Mouse (Mus musculus): ENCODE data around the gene Bach2. TPM values are rescaled to one million over a fixed set of nuclear protein-coding genes. Genes with fewer than 3 reads are reported as not detected.

Gene Bach2
- polyA plus RNA-seq, 1 experiment, result 2.3 TPM

- DNase-seq (ENCODE audit: low spot score), result no peak
Observed at GRCm38 (mm10) chr4:32486654-32487398, 248.2 kb downstream of the Bach2 start.

- no peak for DNase-seq (ENCODE audit: low spot score)
Observed at GRCm38 (mm10) chr4:32489186-32489585, 250.6 kb downstream of the Bach2 start.

- DNase-seq (ENCODE audit: low spot score), result no peak
Observed at GRCm38 (mm10) chr4:32491176-32491575, 252.6 kb downstream of the Bach2 start.

GRCm38 (mm10) chr4:32492834-32493233 is 254.2 kb downstream of the Bach2 start:
- DNase-seq (ENCODE audit: low spot score), result no peak

- DNase-seq (ENCODE audit: low spot score), result no peak
Observed at GRCm38 (mm10) chr4:32501780-32502179, 263.2 kb downstream of the Bach2 start.

- no peak for DNase-seq (ENCODE audit: low spot score)
Observed at GRCm38 (mm10) chr4:32502181-32502580, 263.6 kb downstream of the Bach2 start.

- no peak for DNase-seq (ENCODE audit: low spot score)
Observed at GRCm38 (mm10) chr4:32504236-32504635, 265.6 kb downstream of the Bach2 start.

- DNase-seq (ENCODE audit: low spot score), result no peak
Observed at GRCm38 (mm10) chr4:32506306-32506808, 267.8 kb downstream of the Bach2 start.

GRCm38 (mm10) chr4:32507041-32507440 is 268.4 kb downstream of the Bach2 start:
- no peak for DNase-seq (ENCODE audit: low spot score)

GRCm38 (mm10) chr4:32508572-32508971 is 270.0 kb downstream of the Bach2 start:
- DNase-seq (ENCODE audit: low spot score), result no peak

- DNase-seq (ENCODE audit: low spot score), result no peak
Observed at GRCm38 (mm10) chr4:32508996-32509395, 270.4 kb downstream of the Bach2 start.

- DNase-seq (ENCODE audit: low spot score), result no peak
Observed at GRCm38 (mm10) chr4:32509832-32510612, 271.4 kb downstream of the Bach2 start.

- DNase-seq (ENCODE audit: low spot score), result no peak
Observed at GRCm38 (mm10) chr4:32510940-32511339, 272.3 kb downstream of the Bach2 start.

- no peak for DNase-seq (ENCODE audit: low spot score)
Observed at GRCm38 (mm10) chr4:32516126-32516525, 277.5 kb downstream of the Bach2 start.

GRCm38 (mm10) chr4:32518842-32519578 is 280.4 kb downstream of the Bach2 start:
- no peak for DNase-seq (ENCODE audit: low spot score)

- DNase-seq (ENCODE audit: low spot score), result no peak
Observed at GRCm38 (mm10) chr4:32520628-32521360, 282.2 kb downstream of the Bach2 start.

GRCm38 (mm10) chr4:32521361-32521740 is 282.7 kb downstream of the Bach2 start:
- no peak for DNase-seq (ENCODE audit: low spot score)

GRCm38 (mm10) chr4:32522013-32522412 is 283.4 kb downstream of the Bach2 start:
- no peak for DNase-seq (ENCODE audit: low spot score)

- no peak for DNase-seq (ENCODE audit: low spot score)
Observed at GRCm38 (mm10) chr4:32524282-32524681, 285.7 kb downstream of the Bach2 start.

GRCm38 (mm10) chr4:32525000-32525399 is 286.4 kb downstream of the Bach2 start:
- DNase-seq (ENCODE audit: low spot score), result no peak

GRCm38 (mm10) chr4:32526228-32526836 is 287.7 kb downstream of the Bach2 start:
- no peak for DNase-seq (ENCODE audit: low spot score)
